Mouse (Mus musculus) heart, adult 2 months (tissue): ENCODE data around the gene Batf2.

Experiments used
- CTCF ChIP-seq: fragments of 200-600 bp; IDR thresholded peaks from 2 replicates; pipeline ENCODE4 v1.8.1; 2022; ENCODE audit warnings: antibody characterized with exemption, mild to moderate bottlenecking, moderate library complexity
- EP300 ChIP-seq: fragments of 200-500 bp; IDR thresholded peaks from 2 replicates; pipeline ENCODE4 v1.6.1; 2011; ENCODE audit warnings: low read depth, low read length, control low read depth; ENCODE audit not compliant: insufficient read depth

- TF ChIP-seq CTCF (no peak), EP300 (no peak)
Measured at GRCm38 (mm10) chr19:6104476-6104875, 36.3 kb upstream of the Batf2 start.
